Mouse (Mus musculus): Measurements from ENCODE around the gene Upp1. TPM values are rescaled to one million over a fixed set of nuclear protein-coding genes. Genes with fewer than 3 reads are reported as not detected.

Gene Upp1
- polyA plus RNA-seq (2015; fragmentation: Nextera tagmentation; extraction: Ambion mirVana) = 6.5 and 7.7 TPM in 2 replicates

GRCm38 (mm10) chr11:9118050-9118420 is at the start of gene Upp1:
Gene Upp1, plus strand, starts transcription at chr11:9118103.

Other genes starting within 250 kb of the Upp1 start
- 0.12 and 0.21 TPM in 2 replicates for gene Pkd1l1, start 144.8 kb upstream of the Upp1 start, polyA plus RNA-seq (2015; fragmentation: Nextera tagmentation; extraction: Ambion mirVana)
- gene Hus1, start 106.9 kb upstream of the Upp1 start, polyA plus RNA-seq (2015; fragmentation: Nextera tagmentation; extraction: Ambion mirVana) = 8.5 and 9.2 TPM in 2 replicates
- 0.27 and 0.29 TPM in 2 replicates for gene Gm11992, start 69.5 kb upstream of the Upp1 start, polyA plus RNA-seq (2015; fragmentation: Nextera tagmentation; extraction: Ambion mirVana)
- gene Sun3, start 69.1 kb upstream of the Upp1 start, polyA plus RNA-seq (2015; fragmentation: Nextera tagmentation; extraction: Ambion mirVana) = not detected in 2 replicates
- 0.84 and 1.5 TPM in 2 replicates for gene Abca13, start 73.8 kb downstream of the Upp1 start, polyA plus RNA-seq (2015; fragmentation: Nextera tagmentation; extraction: Ambion mirVana)